Mouse (Mus musculus): ENCODE measurements around the gene Trrap. TPM values are rescaled to one million over a fixed set of nuclear protein-coding genes. Genes with fewer than 3 reads are reported as not detected.

Trrap gene
- polyA plus RNA-seq, 1 experiment from 2014 or later: 47.2 TPM

Small RNA genes within 50 kb of the gene (microRNA-seq; reads per million reads assigned to microRNA genes)
- 1.4 reads per million for gene Mir7039

Other genes with a start within 250 kb of the Trrap start
- gene Nptx2, start 221.8 kb upstream of the Trrap start, polyA plus RNA-seq (2015; fragmentation: Nextera tagmentation; extraction: Ambion mirVana): 0.07 and 0.12 TPM in 2 replicates
- gene Tmem130, start 5.9 kb upstream of the Trrap start, polyA plus RNA-seq (2015; fragmentation: Nextera tagmentation; extraction: Ambion mirVana): 0.89 and 0.97 TPM in 2 replicates
- gene Smurf1, start 198.1 kb downstream of the Trrap start, polyA plus RNA-seq (2015; fragmentation: Nextera tagmentation; extraction: Ambion mirVana): 9.3 and 13.5 TPM in 2 replicates

Measured in heart, embryonic 16.5 days (tissue).